Mouse (Mus musculus) thymus, postnatal 36 days (tissue): ENCODE results near the gene Kank2.
"Not testable (repeated sequence)": the region's sequence is repeated elsewhere in the genome, so short reads cannot be mapped to it uniquely, and the experiment has no call there.

Source experiments
- DNase-seq, 2 experiments: peaks; one replicate each; pipeline ENCODE4 v3.0.0; 2022; ENCODE audit warnings: mixed read lengths in 2 of 2

Gene Kank2

GRCm38 (mm10) chr9:21818125-21818524 is 19.6 kb upstream of the Kank2 start:
- no peak for DNase-seq

GRCm38 (mm10) chr9:21816716-21817305 is 18.3 kb upstream of the Kank2 start:
- DNase-seq: no peak

- no peak for DNase-seq
These were observed 12.6 kb upstream of the Kank2 start for GRCm38 (mm10) chr9:21811170-21811569.

- no peak for DNase-seq
These were observed 10.0 kb upstream of the Kank2 start for GRCm38 (mm10) chr9:21808561-21808960.

- DNase-seq: no peak
These were observed 8.4 kb upstream of the Kank2 start for GRCm38 (mm10) chr9:21806976-21807375.

GRCm38 (mm10) chr9:21806363-21806762 is 7.8 kb upstream of the Kank2 start:
- no peak for DNase-seq

GRCm38 (mm10) chr9:21803986-21804644 is 5.6 kb upstream of the Kank2 start:
- DNase-seq: peak; percentile 65 to 71

GRCm38 (mm10) chr9:21801591-21801990 is 3.0 kb upstream of the Kank2 start:
- no peak for DNase-seq

- no peak for DNase-seq
These were observed 2.6 kb upstream of the Kank2 start for GRCm38 (mm10) chr9:21801121-21801520.

- DNase-seq: no peak
These were observed 436 bp upstream of the Kank2 start for GRCm38 (mm10) chr9:21799010-21799350.

- peak; percentile 26 to 46 for DNase-seq
These were observed 611 bp downstream of the Kank2 start for GRCm38 (mm10) chr9:21797921-21798344.

- DNase-seq: no peak
These were observed 1.6 kb downstream of the Kank2 start for GRCm38 (mm10) chr9:21796919-21797318.

- no peak for DNase-seq
These were observed 2.3 kb downstream of the Kank2 start for GRCm38 (mm10) chr9:21796259-21796658.

- DNase-seq: no peak
These were observed 3.0 kb downstream of the Kank2 start for GRCm38 (mm10) chr9:21795579-21795978.

GRCm38 (mm10) chr9:21794925-21795324 is 3.6 kb downstream of the Kank2 start:
- no peak for DNase-seq

GRCm38 (mm10) chr9:21794344-21794834 is 4.2 kb downstream of the Kank2 start:
- no peak for DNase-seq

- not testable (repeated sequence) for DNase-seq
These were observed 5.0 kb downstream of the Kank2 start for GRCm38 (mm10) chr9:21793507-21793906.

- DNase-seq: no peak
These were observed 5.9 kb downstream of the Kank2 start for GRCm38 (mm10) chr9:21792644-21793043.

- DNase-seq: no peak
These were observed 6.7 kb downstream of the Kank2 start for GRCm38 (mm10) chr9:21791861-21792260.

GRCm38 (mm10) chr9:21788234-21788633 is 10.3 kb downstream of the Kank2 start:
- DNase-seq: no peak

GRCm38 (mm10) chr9:21787654-21788053 is 10.9 kb downstream of the Kank2 start:
- no peak for DNase-seq

GRCm38 (mm10) chr9:21786906-21787305 is 11.6 kb downstream of the Kank2 start:
- DNase-seq: peak; percentile 62 to 67

- not testable (repeated sequence) for DNase-seq
These were observed 12.2 kb downstream of the Kank2 start for GRCm38 (mm10) chr9:21786309-21786708.

- no peak for DNase-seq
These were observed 13.8 kb downstream of the Kank2 start for GRCm38 (mm10) chr9:21784517-21785307.
